Mouse (Mus musculus): ENCODE results near the gene Polg. TPM values are rescaled to one million over a fixed set of nuclear protein-coding genes. Genes with fewer than 3 reads are reported as not detected.

The Polg gene
- polyA plus RNA-seq, 2 experiments, result 37.6 to 59.8 TPM

DNA sequence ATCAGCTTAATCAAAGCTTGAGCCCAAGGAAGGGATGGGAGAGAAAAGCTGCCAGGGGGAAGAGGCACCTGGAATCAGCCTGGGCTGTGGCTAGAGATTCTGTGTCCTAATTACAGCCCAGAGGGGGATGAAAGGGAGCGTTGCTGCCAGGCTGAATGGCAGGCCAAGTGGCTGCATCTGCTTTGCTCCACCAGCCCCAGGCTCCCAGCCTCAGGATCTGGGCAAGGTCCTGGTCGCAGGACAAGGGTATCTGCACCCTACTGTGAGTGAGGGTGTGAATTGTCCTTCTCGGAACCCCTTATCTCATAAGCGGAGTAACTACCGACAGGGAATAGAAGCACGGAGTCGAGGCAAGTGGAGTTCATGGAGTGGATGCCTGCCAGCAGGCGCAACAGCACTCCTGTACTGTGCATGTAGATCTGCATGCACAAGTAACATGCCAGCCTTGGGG lies 35.4 kb upstream of the Polg start:
- Histone ChIP-seq H3K4me2 (replicated peaks; ENCODE audit: low read depth, low read length, severe bottlenecking) (no peak overlapping the region), H3K4me3 (replicated peaks; ENCODE audit: low read length) (no peak overlapping the region), H3K27ac (replicated peaks; ENCODE audit: low read depth, low read length) (no peak overlapping the region), H3K9ac (ENCODE audit: low read depth, low read length, severe bottlenecking) (no peak overlapping the region), H3K36me3 (ENCODE audit: control insufficient read depth, insufficient read depth, low read length) (no peaks in the 10 kb centered on the region), H3K4me1 (ENCODE audit: control insufficient read depth, insufficient read depth, low read length) (no peaks in the 10 kb centered on the region), H3K9me3 (ENCODE audit: control insufficient read depth, low read length) (no peaks in the 10 kb centered on the region), H3K27me3 (ENCODE audit: control insufficient read depth, insufficient read depth, low read length) (peaks cover 100% of the 10 kb centered on the region)
- WGBS, result 3% methylated on average over 8 of the region's 8 CpGs
- no peak for ATAC-seq (ENCODE audit: low FRiP score, low read depth)
- no peak for TF ChIP-seq POLR2A (IDR thresholded peaks at IDR 0.05; ENCODE audit: borderline replicate concordance, extremely low read depth, insufficient read depth, insufficient read length)
- no peak for DNase-seq (ENCODE audit: low spot score)

DNA sequence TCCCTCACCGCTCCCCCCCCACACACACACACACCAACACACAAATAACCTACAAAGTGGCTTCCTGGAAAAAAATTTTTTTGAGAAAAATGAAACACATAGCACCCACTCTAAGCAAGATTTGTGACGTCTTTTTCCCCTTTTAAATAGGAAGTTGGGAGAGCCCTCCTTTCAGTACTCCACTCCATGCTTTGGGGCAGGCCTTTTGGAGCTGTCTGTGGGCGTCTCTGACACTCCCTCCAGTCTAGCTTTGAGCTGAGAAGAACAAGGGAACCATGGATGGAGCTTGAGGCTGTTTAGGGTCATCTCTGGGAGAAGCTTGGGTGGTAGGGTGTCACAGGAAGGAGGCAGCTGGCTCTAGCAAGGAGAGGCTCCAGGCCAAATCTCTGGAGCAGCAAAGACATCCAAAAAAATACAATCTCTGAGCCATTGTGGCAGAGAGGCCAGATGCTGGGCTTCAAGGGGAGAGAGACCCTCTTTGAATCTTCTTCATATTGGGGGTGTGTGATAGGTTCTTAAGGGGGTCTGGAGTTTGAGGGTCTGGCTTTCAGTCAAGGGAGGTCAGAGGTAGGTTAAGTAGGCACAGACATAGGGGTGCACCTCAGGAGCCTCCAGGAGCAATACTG lies 34.6 kb upstream of the Polg start:
- Histone ChIP-seq H3K9ac (ENCODE audit: low read depth, low read length, severe bottlenecking) (no peak overlapping the region), H3K4me2 (replicated peaks; ENCODE audit: low read depth, low read length, severe bottlenecking) (no peak overlapping the region), H3K27ac (replicated peaks; ENCODE audit: low read depth, low read length) (no peak overlapping the region), H3K4me1 (ENCODE audit: control insufficient read depth, insufficient read depth, low read length) (no peaks in the 10 kb centered on the region), H3K27me3 (ENCODE audit: control insufficient read depth, insufficient read depth, low read length) (peaks cover 98% of the 10 kb centered on the region), H3K9me3 (ENCODE audit: control insufficient read depth, low read length) (no peaks in the 10 kb centered on the region), H3K4me3 (replicated peaks; ENCODE audit: low read length) (no peak overlapping the region), H3K36me3 (ENCODE audit: control insufficient read depth, insufficient read depth, low read length) (no peaks in the 10 kb centered on the region)
- TF ChIP-seq POLR2A (IDR thresholded peaks at IDR 0.05; ENCODE audit: borderline replicate concordance, extremely low read depth, insufficient read depth, insufficient read length), result no peak
- 2% methylated on average over 3 of the region's 3 CpGs for WGBS
- DNase-seq (ENCODE audit: low spot score) (no peak), ATAC-seq (ENCODE audit: low FRiP score, low read depth) (no peak)

DNA sequence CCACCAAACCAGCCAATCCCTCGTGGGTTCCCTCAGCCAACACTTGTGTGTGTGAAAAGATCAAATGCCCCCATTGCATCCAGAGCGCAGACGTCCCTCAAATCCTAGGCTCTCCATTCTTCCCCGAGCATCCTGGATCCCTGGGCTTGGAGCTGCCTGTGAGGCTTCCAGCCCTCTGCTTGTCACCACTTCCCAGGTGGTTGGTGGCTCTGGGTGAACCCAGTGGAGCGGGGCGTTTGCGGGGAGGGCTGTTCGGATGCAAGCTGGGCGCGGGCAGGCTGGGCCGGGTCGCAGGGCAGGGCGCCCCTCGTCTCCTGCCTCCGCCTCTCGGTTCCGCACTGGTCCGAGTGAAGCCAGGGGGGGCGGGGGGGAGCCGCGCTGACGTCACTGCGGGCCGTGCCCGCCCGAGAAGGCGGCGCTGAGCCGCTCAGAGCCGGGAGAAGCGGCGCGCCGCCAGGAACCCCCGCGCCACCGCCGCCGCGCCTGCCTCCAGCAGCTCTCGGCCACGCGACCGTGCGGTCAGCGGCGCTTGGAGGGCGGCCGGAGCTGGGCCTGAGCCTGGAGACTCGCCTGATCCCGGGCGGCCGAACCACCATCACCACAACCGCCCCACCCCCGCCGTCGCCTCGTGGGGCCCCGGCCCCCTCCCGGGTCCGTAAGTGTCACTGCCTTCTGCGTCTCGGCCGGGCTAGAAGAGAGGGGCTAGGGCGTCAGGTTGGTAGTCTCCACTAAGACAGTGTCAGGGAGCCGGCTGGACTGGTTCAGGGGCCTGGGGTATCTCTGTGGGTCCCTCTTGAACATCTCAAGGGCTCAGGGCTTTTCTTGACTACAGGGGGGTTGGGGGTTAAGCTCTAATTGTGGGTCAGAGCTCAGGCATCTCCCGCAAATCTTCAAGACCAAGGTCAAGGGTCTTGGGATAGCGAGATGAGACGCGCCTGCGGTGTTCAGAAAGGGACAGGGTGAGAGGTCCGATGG lies 33.7 kb upstream of the Polg start:
- Histone ChIP-seq H3K27ac (replicated peaks; ENCODE audit: low read depth, low read length) (no peak overlapping the region), H3K9ac (ENCODE audit: low read depth, low read length, severe bottlenecking) (no peak overlapping the region)
- no peak for ATAC-seq (ENCODE audit: low FRiP score, low read depth)

DNA sequence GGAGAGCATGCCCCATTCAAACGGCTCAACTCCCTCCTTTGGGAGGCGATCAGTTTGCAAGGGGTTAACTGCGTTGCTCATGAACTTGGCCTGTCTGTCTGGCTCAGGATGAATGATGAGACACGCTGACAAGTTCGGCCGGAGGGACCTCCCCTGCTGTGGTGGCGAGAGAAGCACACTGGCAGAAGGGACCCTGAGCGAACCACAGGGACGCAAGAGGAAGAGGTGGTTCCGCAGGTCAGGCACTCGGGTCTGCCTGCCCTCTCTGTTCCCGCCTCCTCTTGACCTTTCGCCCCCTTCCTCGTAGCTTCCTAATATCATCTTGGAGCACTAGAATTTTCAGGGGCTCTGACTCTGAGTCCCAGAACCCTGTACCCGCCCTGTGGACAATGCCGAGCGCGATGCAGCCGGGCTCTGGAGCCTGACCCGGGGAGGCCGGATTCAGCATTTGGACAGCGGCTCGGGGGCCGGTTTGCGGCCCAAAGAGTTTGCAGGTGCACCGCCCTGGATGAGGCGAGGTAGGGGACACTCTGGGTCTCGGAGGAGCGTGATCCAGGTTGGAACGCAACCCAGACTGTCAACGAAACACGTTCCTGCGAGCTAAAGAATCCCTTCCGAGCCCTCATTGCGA lies 32.9 kb upstream of the Polg start:
- Histone ChIP-seq H3K27ac (replicated peaks; ENCODE audit: low read depth, low read length) (no peak overlapping the region), H3K9me3 (ENCODE audit: control insufficient read depth, low read length) (no peaks in the 10 kb centered on the region), H3K4me2 (replicated peaks; ENCODE audit: low read depth, low read length, severe bottlenecking) (no peak overlapping the region), H3K4me3 (replicated peaks; ENCODE audit: low read length) (no peak overlapping the region), H3K9ac (ENCODE audit: low read depth, low read length, severe bottlenecking) (no peak overlapping the region), H3K4me1 (ENCODE audit: control insufficient read depth, insufficient read depth, low read length) (no peaks in the 10 kb centered on the region), H3K36me3 (ENCODE audit: control insufficient read depth, insufficient read depth, low read length) (no peaks in the 10 kb centered on the region), H3K27me3 (ENCODE audit: control insufficient read depth, insufficient read depth, low read length) (peaks cover 98% of the 10 kb centered on the region)
- no peak for DNase-seq (ENCODE audit: low spot score)
- no peak for TF ChIP-seq POLR2A (IDR thresholded peaks at IDR 0.05; ENCODE audit: borderline replicate concordance, extremely low read depth, insufficient read depth, insufficient read length)
- ATAC-seq (ENCODE audit: low FRiP score, low read depth), result no peak
- WGBS, result 1% methylated on average over 34 of the region's 35 CpGs

More for the DNA sequence above, 33.7 kb upstream of the Polg start:
- Histone ChIP-seq H3K36me3 (ENCODE audit: control insufficient read depth, insufficient read depth, low read length) (no peaks in the 10 kb centered on the region), H3K4me2 (replicated peaks; ENCODE audit: low read depth, low read length, severe bottlenecking) (peak overlapping the region; percentile 35), H3K4me3 (replicated peaks; ENCODE audit: low read length) (peak overlapping the region; percentile 18; the same call in 1 of the 2 replicates), H3K9me3 (ENCODE audit: control insufficient read depth, low read length) (no peaks in the 10 kb centered on the region), H3K27me3 (ENCODE audit: control insufficient read depth, insufficient read depth, low read length) (peaks cover 98% of the 10 kb centered on the region), H3K4me1 (ENCODE audit: control insufficient read depth, insufficient read depth, low read length) (no peaks in the 10 kb centered on the region)
- no peak for TF ChIP-seq POLR2A (IDR thresholded peaks at IDR 0.05; ENCODE audit: borderline replicate concordance, extremely low read depth, insufficient read depth, insufficient read length)
- no peak for DNase-seq (ENCODE audit: low spot score)
- WGBS, result 3% methylated on average over 29 of the region's 72 CpGs

DNA sequence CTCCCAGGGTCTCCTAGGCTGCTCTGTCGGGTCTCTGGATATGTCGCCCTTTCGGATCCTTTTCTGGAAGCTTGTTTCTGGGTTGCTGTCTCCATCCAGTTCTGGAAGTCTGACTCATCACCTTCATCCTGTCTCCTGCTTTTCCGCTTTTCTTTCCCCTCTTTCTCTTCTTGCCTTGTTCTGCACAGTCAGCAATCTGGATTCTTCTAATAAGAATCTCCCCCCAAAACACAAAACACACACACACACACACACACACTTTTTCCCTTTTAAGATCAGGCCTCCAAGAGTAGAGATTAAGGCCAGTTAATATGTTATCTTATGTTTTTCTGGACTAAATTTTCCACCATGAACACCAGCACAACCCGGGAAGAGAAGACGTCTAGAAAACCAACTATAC lies 32.2 kb upstream of the Polg start:
- no peak overlapping the region for H3K4me3 ChIP-seq (replicated peaks; ENCODE audit: low read length)
- H3K27ac ChIP-seq (replicated peaks; ENCODE audit: low read depth, low read length), result no peak overlapping the region
- no peak for DNase-seq (ENCODE audit: low spot score)
- peaks cover 93% of the 10 kb centered on the region for H3K27me3 ChIP-seq (ENCODE audit: control insufficient read depth, insufficient read depth, low read length)
- no peak for TF ChIP-seq POLR2A (IDR thresholded peaks at IDR 0.05; ENCODE audit: borderline replicate concordance, extremely low read depth, insufficient read depth, insufficient read length)
- H3K4me2 ChIP-seq (replicated peaks; ENCODE audit: low read depth, low read length, severe bottlenecking), result no peak overlapping the region
- H3K9me3 ChIP-seq (ENCODE audit: control insufficient read depth, low read length), result no peaks in the 10 kb centered on the region
- no peaks in the 10 kb centered on the region for H3K36me3 ChIP-seq (ENCODE audit: control insufficient read depth, insufficient read depth, low read length)
- 11% methylated on average over 6 of the region's 6 CpGs for WGBS
- H3K4me1 ChIP-seq (ENCODE audit: control insufficient read depth, insufficient read depth, low read length), result no peaks in the 10 kb centered on the region
- no peak for ATAC-seq (ENCODE audit: low FRiP score, low read depth)
- no peak overlapping the region for H3K9ac ChIP-seq (ENCODE audit: low read depth, low read length, severe bottlenecking)

Data from limb, embryonic 14.5 days (tissue).